Mouse (Mus musculus) forebrain, postnatal 0 days (tissue): ENCODE results near the gene Rgsl1. TPM values are rescaled to one million over a fixed set of nuclear protein-coding genes. Genes with fewer than 3 reads are reported as not detected.

Experiments
- ATAC-seq: fragments of 200-750 bp; cut with Nextera tagmentation; 2 replicates; pipeline ENCODE4 v1.8.0; 2017; ENCODE audit warnings: mild to moderate bottlenecking, moderate library complexity
- DNase-seq: peaks from one replicate; pipeline ENCODE4 v3.0.0-alpha.2; 2015
- H3K27ac ChIP-seq: fragments of 300-500 bp; sonication (generic); 2 replicates; pipeline ENCODE4 v1.5.1; 2014; ENCODE audit warnings: low read depth, mild to moderate bottlenecking, antibody characterized with exemption, low read length, moderate library complexity, mixed read lengths
- H3K27me3 ChIP-seq: fragments of 300-500 bp; sonication (generic); 2 replicates; pipeline ENCODE4 v1.6.1; 2014; ENCODE audit warnings: mild to moderate bottlenecking, low read length, mixed read lengths; ENCODE audit not compliant: insufficient read depth
- H3K36me3 ChIP-seq: fragments of 300-500 bp; sonication (generic); 2 replicates; pipeline ENCODE4 v1.6.1; 2014; ENCODE audit warnings: mild to moderate bottlenecking, moderate library complexity; ENCODE audit not compliant: insufficient read depth
- H3K4me1 ChIP-seq: fragments of 300-500 bp; sonication (generic); 2 replicates; pipeline ENCODE4 v1.6.1; 2014; ENCODE audit warnings: antibody characterized with exemption; ENCODE audit not compliant: insufficient read depth
- H3K4me2 ChIP-seq: fragments of 300-500 bp; sonication (generic); 2 replicates; pipeline ENCODE4 v1.6.1; 2014; ENCODE audit warnings: low read depth, mild to moderate bottlenecking, moderate library complexity
- H3K4me3 ChIP-seq: fragments of 300-500 bp; sonication (generic); 2 replicates; pipeline ENCODE4 v1.5.1; 2014; ENCODE audit warnings: low read depth, low read length, mixed read lengths
- H3K9ac ChIP-seq: fragments of 300-500 bp; sonication (generic); 2 replicates; pipeline ENCODE4 v1.6.1; 2014; ENCODE audit warnings: mild to moderate bottlenecking
- H3K9me3 ChIP-seq: fragments of 300-500 bp; sonication (generic); 2 replicates; pipeline ENCODE4 v1.6.1; 2016; ENCODE audit warnings: low read length
- CTCF ChIP-seq: sonication (generic); IDR thresholded peaks from 2 replicates; pipeline ENCODE4 v1.5.1; 2016; ENCODE audit warnings: antibody characterized with exemption, control low read depth, low read depth
- WGBS: fragments of 180-500 bp; shearing (Covaris S2); extraction: QIAGEN DNeasy Blood & Tissue Kit; methylation state at CpG from one replicate; pipeline ENCODE4 v1.1.7; 2014; 5-methylcytosine and 5-hydroxymethylcytosine counted together
- polyA plus RNA-seq: library from polyadenylated mRNA; unstranded; fragments of >200 nt; fragmentation: Nextera tagmentation; extraction: Ambion mirVana; gene quantifications from 2 replicates; pipeline ENCODE4 v1.2.1, GENCODE M21; 2015
- total RNA-seq: library from RNA; depleted of rRNA; stranded (reverse); fragments of >200 nt; gene quantifications from 2 replicates; pipeline ENCODE4 v1.2.3, GENCODE M21; 2014

Gene Rgsl1
- total and polyA plus RNA-seq, 2 experiments from 2014 or later, result 0.44 to 0.90 TPM

- H3K9me3 ChIP-seq, result no peaks in the 10 kb centered on the region
- no peak overlapping the region for H3K27ac ChIP-seq
- peaks cover 2% of the 10 kb centered on the region; the same call in 1 of the 2 replicates for H3K36me3 ChIP-seq
- no peaks in the 10 kb centered on the region for H3K27me3 ChIP-seq
- TF ChIP-seq CTCF, result no peak
- ATAC-seq (no peak), DNase-seq (no peak)
- H3K4me3 ChIP-seq, result no peak overlapping the region
- H3K9ac ChIP-seq, result no peak overlapping the region
- 85% methylated on average over 1 of the region's 1 CpGs for WGBS
- no peaks in the 10 kb centered on the region for H3K4me1 ChIP-seq
- no peak overlapping the region for H3K4me2 ChIP-seq
Observed at GRCm38 (mm10) chr1:153767281-153767680, 76.7 kb downstream of the Rgsl1 start.

- no peak overlapping the region for H3K9ac ChIP-seq
- TF ChIP-seq CTCF, result no peak
- no peaks in the 10 kb centered on the region for H3K9me3 ChIP-seq
- no peak overlapping the region for H3K4me3 ChIP-seq
- ATAC-seq (0 out of 2 replicates have a peak, but pooled peaks have one; percentile 14), DNase-seq (no peak)
- H3K4me2 ChIP-seq, result no peak overlapping the region
- 37% methylated on average over 8 of the region's 8 CpGs for WGBS
- no peaks in the 10 kb centered on the region for H3K27me3 ChIP-seq
- no peak overlapping the region for H3K27ac ChIP-seq
- no peaks in the 10 kb centered on the region for H3K4me1 ChIP-seq
- peaks cover 10% of the 10 kb centered on the region; the same call in 1 of the 2 replicates for H3K36me3 ChIP-seq
Observed at GRCm38 (mm10) chr1:153766298-153766697, 77.6 kb downstream of the Rgsl1 start.

GRCm38 (mm10) chr1:153764136-153764535 is 79.8 kb downstream of the Rgsl1 start:
- H3K9me3 ChIP-seq, result no peaks in the 10 kb centered on the region
- DNase-seq (no peak), ATAC-seq (no peak)
- H3K27ac ChIP-seq, result no peak overlapping the region
- WGBS, result 88% methylated on average over 11 of the region's 11 CpGs
- H3K9ac ChIP-seq, result no peak overlapping the region
- H3K4me2 ChIP-seq, result no peak overlapping the region
- H3K4me3 ChIP-seq, result no peak overlapping the region
- H3K4me1 ChIP-seq, result no peaks in the 10 kb centered on the region
- TF ChIP-seq CTCF, result no peak
- H3K27me3 ChIP-seq, result no peaks in the 10 kb centered on the region
- peaks cover 18% of the 10 kb centered on the region; the same call in 1 of the 2 replicates for H3K36me3 ChIP-seq

- H3K36me3 ChIP-seq, result peaks cover 6% of the 10 kb centered on the region; the same call in 1 of the 2 replicates
- peaks cover 11% of the 10 kb centered on the region for H3K4me1 ChIP-seq
- no peaks in the 10 kb centered on the region for H3K9me3 ChIP-seq
- no peak overlapping the region for H3K9ac ChIP-seq
- ATAC-seq (no peak), DNase-seq (no peak)
- WGBS, result 80% methylated on average over 25 of the region's 25 CpGs
- no peak overlapping the region for H3K27ac ChIP-seq
- no peak overlapping the region for H3K4me2 ChIP-seq
- no peak for TF ChIP-seq CTCF
- no peak overlapping the region for H3K4me3 ChIP-seq
- H3K27me3 ChIP-seq, result no peaks in the 10 kb centered on the region
Observed at GRCm38 (mm10) chr1:153753725-153754464, 90.0 kb downstream of the Rgsl1 start.

DNA sequence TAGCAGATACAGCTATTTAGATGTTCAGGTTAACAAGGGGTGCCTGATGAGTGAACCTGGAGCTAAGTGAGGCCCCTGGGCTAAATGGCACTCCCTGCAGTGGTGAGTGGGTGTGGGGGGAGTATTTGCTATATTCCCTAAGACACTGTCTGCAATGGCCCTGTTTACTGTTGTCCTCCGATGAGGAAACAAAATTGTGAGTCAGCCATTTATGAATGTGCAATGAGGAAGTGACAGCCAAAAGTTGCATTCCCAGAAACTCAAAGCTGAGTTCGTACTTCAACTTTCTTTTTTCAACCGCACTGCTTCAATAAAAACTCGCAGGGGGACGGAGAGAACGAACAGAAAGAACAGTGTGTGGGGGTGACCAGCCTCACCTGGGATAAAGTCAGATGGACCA is 91.4 kb downstream of the Rgsl1 start:
- Histone ChIP-seq H3K4me3 (no peak overlapping the region), H3K4me2 (peak overlapping the region; percentile 33; the same call in 1 of the 2 replicates), H3K4me1 (peaks cover 15% of the 10 kb centered on the region), H3K9ac (0 out of 2 replicates have a peak overlapping the region, but pooled peaks have one; percentile 18), H3K9me3 (no peaks in the 10 kb centered on the region), H3K27me3 (no peaks in the 10 kb centered on the region), H3K27ac (no peak overlapping the region), H3K36me3 (no peaks in the 10 kb centered on the region)
- TF ChIP-seq CTCF, result no peak
- no peak for DNase-seq
- no peak for ATAC-seq
- WGBS, result 77% methylated on average over 6 of the region's 6 CpGs

DNA sequence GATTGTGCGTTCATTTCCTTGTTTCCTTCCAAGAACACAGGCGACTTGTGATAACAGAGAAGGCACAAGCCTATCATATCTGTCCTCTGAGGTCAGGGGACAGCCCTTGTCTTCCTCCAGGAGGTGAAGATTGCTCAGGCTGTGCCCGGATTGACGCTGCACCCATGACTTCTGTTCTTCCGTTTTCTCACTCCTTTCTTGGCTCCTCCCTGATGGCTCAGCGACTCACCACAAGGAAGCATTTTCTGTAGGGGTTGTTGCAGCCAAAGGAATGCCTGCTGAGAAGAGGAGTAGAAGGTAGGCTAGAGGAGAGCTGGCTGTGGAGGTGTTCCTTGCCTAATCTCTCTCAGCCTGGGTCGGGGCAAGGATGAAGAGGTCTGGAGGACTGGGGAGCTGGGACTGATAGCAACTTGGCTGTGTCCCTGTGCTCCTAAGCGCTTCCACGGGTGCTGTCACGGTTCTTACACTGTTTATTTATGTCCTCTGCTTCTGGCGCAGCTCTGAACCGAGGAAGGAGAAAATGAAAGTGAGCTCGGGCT is 92.1 kb downstream of the Rgsl1 start:
- Histone ChIP-seq H3K4me2 (peak overlapping the region; percentile 33), H3K36me3 (no peaks in the 10 kb centered on the region), H3K4me1 (peaks cover 15% of the 10 kb centered on the region), H3K9me3 (no peaks in the 10 kb centered on the region), H3K27me3 (no peaks in the 10 kb centered on the region), H3K4me3 (no peak overlapping the region), H3K9ac (peak overlapping the region; percentile 25; the same call in 1 of the 2 replicates), H3K27ac (0 out of 2 replicates have a peak overlapping the region, but pooled peaks have one; percentile 50)
- DNase-seq, result no peak
- ATAC-seq, result no peak
- 49% methylated on average over 13 of the region's 13 CpGs for WGBS
- TF ChIP-seq CTCF, result no peak

GRCm38 (mm10) chr1:153750054-153750453 is 93.9 kb downstream of the Rgsl1 start:
- Histone ChIP-seq H3K27me3 (no peaks in the 10 kb centered on the region), H3K4me3 (peak overlapping the region; percentile 46), H3K4me2 (peak overlapping the region; percentile 65), H3K9me3 (no peaks in the 10 kb centered on the region), H3K36me3 (no peaks in the 10 kb centered on the region), H3K4me1 (peaks cover 15% of the 10 kb centered on the region), H3K27ac (peak overlapping the region; percentile 88), H3K9ac (peak overlapping the region; percentile 76)
- ATAC-seq (no peak), DNase-seq (peak; percentile 58)
- no peak for TF ChIP-seq CTCF
- WGBS, result 27% methylated on average over 6 of the region's 6 CpGs
